Mouse (Mus musculus): ENCODE measurements around the gene Stmn1.

Gene Stmn1

GRCm38 (mm10) chr4:134510845-134511411 lies 42.8 kb downstream of the Stmn1 start, which contains the start of gene Aunip:
TSS of gene Aunip (plus strand) at chr4:134510999.
- peak; percentile 60 for DNase-seq (ENCODE audit: extremely low spot score, low read depth, low spot score)

- no peak for DNase-seq (ENCODE audit: extremely low spot score, low read depth, low spot score)
These were observed 43.6 kb downstream of the Stmn1 start for GRCm38 (mm10) chr4:134511730-134512129.

- no peak for DNase-seq (ENCODE audit: extremely low spot score, low read depth, low spot score)
These were observed 44.7 kb downstream of the Stmn1 start for GRCm38 (mm10) chr4:134512798-134513197.

GRCm38 (mm10) chr4:134514309-134514930 lies 46.3 kb downstream of the Stmn1 start:
- no peak for DNase-seq (ENCODE audit: extremely low spot score, low read depth, low spot score)

- DNase-seq (ENCODE audit: extremely low spot score, low read depth, low spot score) = no peak
These were observed 47.5 kb downstream of the Stmn1 start for GRCm38 (mm10) chr4:134515614-134516013.

- no peak for DNase-seq (ENCODE audit: extremely low spot score, low read depth, low spot score)
These were observed 48.9 kb downstream of the Stmn1 start for GRCm38 (mm10) chr4:134516981-134517380.

- no peak for DNase-seq (ENCODE audit: extremely low spot score, low read depth, low spot score)
These were observed 49.6 kb downstream of the Stmn1 start for GRCm38 (mm10) chr4:134517719-134518118.

GRCm38 (mm10) chr4:134518541-134518940 lies 50.4 kb downstream of the Stmn1 start:
- DNase-seq (ENCODE audit: extremely low spot score, low read depth, low spot score) = no peak

- no peak for DNase-seq (ENCODE audit: extremely low spot score, low read depth, low spot score)
These were observed 51.2 kb downstream of the Stmn1 start for GRCm38 (mm10) chr4:134519281-134519680.
